Mouse (Mus musculus): ENCODE data around the gene Fam81a. TPM values are rescaled to one million over a fixed set of nuclear protein-coding genes. Genes with fewer than 3 reads are reported as not detected.
A peak's percentile ranks its signal among the peaks of the same experiment; 100 is the strongest.

Fam81a gene
- polyA plus RNA-seq (2015; fragmentation: Nextera tagmentation; extraction: Ambion mirVana), result 5.1 and 8.0 TPM in 2 replicates

DNA sequence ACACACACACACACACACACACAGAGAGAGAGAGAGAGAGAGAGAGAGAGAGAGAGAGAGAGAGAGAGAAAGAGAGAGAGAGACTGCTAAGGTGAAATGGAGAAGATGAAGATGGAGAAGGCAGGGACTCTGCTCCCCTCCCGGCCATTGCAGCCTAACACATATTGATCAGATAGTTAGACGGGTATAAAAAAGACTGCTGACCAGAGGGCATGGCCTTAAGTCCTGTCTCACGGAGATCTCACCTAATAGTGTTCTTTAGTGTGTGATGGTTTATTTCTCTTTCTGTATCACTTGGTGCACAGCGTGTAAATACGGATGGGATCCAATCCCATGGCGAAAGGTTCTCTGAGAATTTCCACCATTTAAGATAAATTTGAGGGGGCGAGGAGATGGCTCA is at the start of gene Fam81a:
TSS of gene Fam81a (minus strand) at position 101 of the 400 bp plus-strand sequence.
- peaks cover 17% of the 10 kb centered on the region for H3K4me1 ChIP-seq
- 73% methylated on average over 7 of the region's 7 CpGs for WGBS
- H3K9me3 ChIP-seq (replicated peaks), result no peaks in the 10 kb centered on the region
- no peaks in the 10 kb centered on the region for H3K36me3 ChIP-seq (ENCODE audit: poor library complexity, severe bottlenecking)
- ATAC-seq, result no peak
- peak within 1 kb of the TSS; percentile 70 for H3K4me3 ChIP-seq
- no peak within 1 kb of the TSS for H3K27ac ChIP-seq
- H3K4me2 ChIP-seq, result peak within 1 kb of the TSS; percentile 94
- peaks cover 12% of the 10 kb centered on the region for H3K27me3 ChIP-seq
- peak within 1 kb of the TSS; percentile 73 for H3K9ac ChIP-seq

- Histone ChIP-seq H3K9me3 (replicated peaks) (no peaks in the 10 kb centered on the region), H3K27me3 (no peaks in the 10 kb centered on the region), H3K4me2 (no peak overlapping the region), H3K4me1 (peaks cover 10% of the 10 kb centered on the region), H3K27ac (no peak overlapping the region; the same call in 1 of the 2 replicates), H3K4me3 (no peak overlapping the region), H3K9ac (no peak overlapping the region), H3K36me3 (ENCODE audit: poor library complexity, severe bottlenecking) (no peaks in the 10 kb centered on the region)
- WGBS, result 19% methylated on average over 7 of the region's 7 CpGs
- no peak for ATAC-seq
Observed at GRCm38 (mm10) chr9:70182639-70183038, 40.3 kb upstream of the Fam81a start.

DNA sequence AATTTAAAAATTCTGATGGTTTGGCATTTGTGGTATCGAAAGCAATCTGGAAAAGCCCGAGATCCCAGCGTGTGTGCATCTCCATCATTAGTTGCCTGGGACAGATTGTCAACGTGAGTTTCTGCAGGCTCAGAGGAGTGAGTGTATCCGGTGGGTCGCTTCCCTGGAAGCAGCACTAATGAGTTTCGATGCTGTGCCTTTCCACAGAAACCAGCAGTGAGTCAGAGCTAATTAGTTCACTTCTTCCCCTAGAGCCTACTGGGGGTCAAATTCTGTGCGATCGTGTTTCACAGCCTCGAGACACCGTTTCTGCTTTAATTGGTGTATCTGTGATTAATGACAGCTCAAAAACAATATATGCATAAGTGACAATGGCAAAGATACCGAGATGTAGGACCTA is 39.4 kb upstream of the Fam81a start:
- Histone ChIP-seq H3K27me3 (no peaks in the 10 kb centered on the region), H3K4me1 (peaks cover 10% of the 10 kb centered on the region), H3K9me3 (replicated peaks) (no peaks in the 10 kb centered on the region), H3K36me3 (ENCODE audit: poor library complexity, severe bottlenecking) (no peaks in the 10 kb centered on the region), H3K4me3 (no peak overlapping the region), H3K9ac (no peak overlapping the region), H3K27ac (no peak overlapping the region), H3K4me2 (no peak overlapping the region)
- peak; percentile 61; the same call in 1 of the 2 replicates for ATAC-seq
- 15% methylated on average over 12 of the region's 12 CpGs for WGBS

- Histone ChIP-seq H3K9ac (no peak overlapping the region), H3K4me2 (no peak overlapping the region), H3K27me3 (no peaks in the 10 kb centered on the region), H3K4me1 (peaks cover 22% of the 10 kb centered on the region), H3K9me3 (replicated peaks) (no peaks in the 10 kb centered on the region), H3K27ac (no peak overlapping the region), H3K36me3 (ENCODE audit: poor library complexity, severe bottlenecking) (no peaks in the 10 kb centered on the region), H3K4me3 (no peak overlapping the region)
- ATAC-seq, result no peak
- 80% methylated on average over 3 of the region's 3 CpGs for WGBS
Observed at GRCm38 (mm10) chr9:70176291-70176690, 33.9 kb upstream of the Fam81a start.

- H3K36me3 ChIP-seq (ENCODE audit: poor library complexity, severe bottlenecking), result no peaks in the 10 kb centered on the region
- H3K4me1 ChIP-seq, result peaks cover 18% of the 10 kb centered on the region
- peak overlapping the region; percentile 26; the same call in 1 of the 2 replicates for H3K9ac ChIP-seq
- H3K4me2 ChIP-seq, result no peak overlapping the region; the same call in 1 of the 2 replicates
- H3K9me3 ChIP-seq (replicated peaks), result no peaks in the 10 kb centered on the region
- H3K27ac ChIP-seq, result peak overlapping the region; percentile 73
- ATAC-seq, result peak; percentile 16; the same call in 1 of the 2 replicates
- H3K27me3 ChIP-seq, result no peaks in the 10 kb centered on the region
- WGBS, result 7% methylated on average over 6 of the region's 6 CpGs
- H3K4me3 ChIP-seq, result no peak overlapping the region
Observed at GRCm38 (mm10) chr9:70174896-70175295, 32.5 kb upstream of the Fam81a start.

GRCm38 (mm10) chr9:70174291-70174848 is 32.0 kb upstream of the Fam81a start:
- Histone ChIP-seq H3K4me2 (no peak overlapping the region), H3K9ac (no peak overlapping the region), H3K36me3 (ENCODE audit: poor library complexity, severe bottlenecking) (no peaks in the 10 kb centered on the region), H3K27ac (peak overlapping the region; percentile 73), H3K27me3 (no peaks in the 10 kb centered on the region), H3K4me1 (peaks cover 18% of the 10 kb centered on the region), H3K4me3 (no peak overlapping the region), H3K9me3 (replicated peaks) (no peaks in the 10 kb centered on the region)
- ATAC-seq, result peak; percentile 65; the same call in 1 of the 2 replicates
- 27% methylated on average over 4 of the region's 4 CpGs for WGBS

DNA sequence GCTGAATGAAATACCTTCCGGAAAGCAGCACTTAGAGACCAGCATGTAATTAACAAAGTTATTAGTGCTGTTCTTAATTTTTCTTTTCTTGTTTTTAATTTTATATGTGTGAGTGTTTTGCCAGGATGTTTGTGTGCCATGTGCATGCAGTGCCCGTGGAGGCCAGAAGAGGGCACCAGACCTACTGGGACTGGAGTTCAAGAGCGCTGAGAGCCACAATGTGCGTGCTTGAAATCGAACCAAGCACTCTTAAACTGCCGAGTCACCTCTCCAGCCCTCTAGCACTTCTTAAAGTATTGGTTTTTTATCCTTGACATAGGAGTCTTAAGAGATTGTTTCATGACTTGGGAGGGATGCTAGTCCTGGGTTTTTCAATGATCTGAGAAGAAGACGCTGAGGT is 26.6 kb upstream of the Fam81a start:
- Histone ChIP-seq H3K36me3 (ENCODE audit: poor library complexity, severe bottlenecking) (no peaks in the 10 kb centered on the region), H3K27me3 (no peaks in the 10 kb centered on the region), H3K4me1 (peaks cover 1% of the 10 kb centered on the region; the same call in 1 of the 2 replicates), H3K9me3 (replicated peaks) (no peaks in the 10 kb centered on the region), H3K9ac (no peak overlapping the region), H3K4me3 (no peak overlapping the region), H3K27ac (no peak overlapping the region), H3K4me2 (no peak overlapping the region)
- ATAC-seq, result no peak
- WGBS, result 87% methylated on average over 7 of the region's 7 CpGs

- Histone ChIP-seq H3K27ac (no peak overlapping the region), H3K9me3 (replicated peaks) (no peaks in the 10 kb centered on the region), H3K36me3 (ENCODE audit: poor library complexity, severe bottlenecking) (no peaks in the 10 kb centered on the region), H3K4me1 (no peaks in the 10 kb centered on the region), H3K4me3 (no peak overlapping the region), H3K27me3 (no peaks in the 10 kb centered on the region), H3K9ac (no peak overlapping the region), H3K4me2 (no peak overlapping the region)
- no peak for ATAC-seq
- WGBS, result 89% methylated on average over 10 of the region's 10 CpGs
Observed at GRCm38 (mm10) chr9:70160071-70160470, 17.7 kb upstream of the Fam81a start.

- no peak overlapping the region for H3K9ac ChIP-seq
- H3K36me3 ChIP-seq (ENCODE audit: poor library complexity, severe bottlenecking), result no peaks in the 10 kb centered on the region
- no peak overlapping the region for H3K27ac ChIP-seq
- no peak overlapping the region for H3K4me3 ChIP-seq
- no peak for ATAC-seq
- 77% methylated on average over 3 of the region's 3 CpGs for WGBS
- H3K27me3 ChIP-seq, result 0 out of 2 replicates have a peak, but pooled peaks cover 4% of the 10 kb centered on the region
- no peak overlapping the region for H3K4me2 ChIP-seq
- H3K4me1 ChIP-seq, result no peaks in the 10 kb centered on the region
- H3K9me3 ChIP-seq (replicated peaks), result no peaks in the 10 kb centered on the region
Observed at GRCm38 (mm10) chr9:70147618-70148017, 5.3 kb upstream of the Fam81a start.

- ATAC-seq, result no peak
- Histone ChIP-seq H3K9me3 (replicated peaks) (no peaks in the 10 kb centered on the region), H3K4me2 (no peak overlapping the region), H3K4me1 (peaks cover 15% of the 10 kb centered on the region), H3K4me3 (no peak overlapping the region), H3K9ac (no peak overlapping the region), H3K27me3 (peaks cover 12% of the 10 kb centered on the region), H3K36me3 (ENCODE audit: poor library complexity, severe bottlenecking) (no peaks in the 10 kb centered on the region), H3K27ac (no peak overlapping the region)
- WGBS, result 94% methylated on average over 4 of the region's 4 CpGs
Observed at GRCm38 (mm10) chr9:70145426-70145825, 3.1 kb upstream of the Fam81a start.

- no peak overlapping the region for H3K27ac ChIP-seq
- H3K9me3 ChIP-seq (replicated peaks), result no peaks in the 10 kb centered on the region
- no peak for ATAC-seq
- no peak overlapping the region for H3K4me2 ChIP-seq
- no peak overlapping the region for H3K4me3 ChIP-seq
- peaks cover 17% of the 10 kb centered on the region for H3K4me1 ChIP-seq
- WGBS, result 79% methylated on average over 8 of the region's 8 CpGs
- no peak overlapping the region for H3K9ac ChIP-seq
- H3K36me3 ChIP-seq (ENCODE audit: poor library complexity, severe bottlenecking), result no peaks in the 10 kb centered on the region
- peaks cover 12% of the 10 kb centered on the region for H3K27me3 ChIP-seq
Observed at GRCm38 (mm10) chr9:70143326-70143725, 966 bp upstream of the Fam81a start.

DNA sequence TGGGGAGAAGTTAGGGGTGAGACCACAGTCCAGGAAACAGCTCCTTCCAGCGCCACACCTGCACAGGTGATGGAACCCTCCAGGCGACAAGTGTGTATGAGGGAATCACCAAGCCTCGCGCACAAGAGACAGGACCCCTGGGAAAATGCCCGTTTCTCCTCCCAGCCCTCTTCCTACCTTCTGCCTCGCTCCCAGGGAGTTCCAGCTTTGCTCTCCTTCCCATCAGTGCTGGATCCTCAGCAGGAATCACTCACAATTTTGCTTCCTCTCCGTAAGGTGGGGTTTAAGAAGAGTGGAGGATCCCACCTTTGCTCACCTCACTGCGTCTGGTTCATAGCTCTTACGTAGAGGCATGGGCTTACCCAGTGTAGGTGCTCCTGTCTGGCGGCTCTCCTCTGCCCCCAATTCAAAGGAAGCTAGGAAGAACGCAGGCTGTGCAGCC is 454 bp downstream of the Fam81a start:
- Histone ChIP-seq H3K4me3 (peak overlapping the region; percentile 70), H3K36me3 (ENCODE audit: poor library complexity, severe bottlenecking) (no peaks in the 10 kb centered on the region), H3K4me1 (peaks cover 17% of the 10 kb centered on the region), H3K9ac (peak overlapping the region; percentile 73), H3K4me2 (peak overlapping the region; percentile 94), H3K9me3 (replicated peaks) (no peaks in the 10 kb centered on the region), H3K27ac (no peak overlapping the region), H3K27me3 (peaks cover 12% of the 10 kb centered on the region)
- 4% methylated on average over 11 of the region's 11 CpGs for WGBS
- peak; percentile 25; the same call in 1 of the 2 replicates for ATAC-seq
